Mouse (Mus musculus): ENCODE measurements around the gene Gm10306.

GRCm38 (mm10) chr4:94529448-94529847 lies 26.9 kb upstream of the Gm10306 start:
- no peak for TF ChIP-seq CTCF (IDR thresholded peaks at IDR 0.05; ENCODE audit: insufficient read depth, low read length)
- no peak for TF ChIP-seq POLR2A (IDR thresholded peaks at IDR 0.05; ENCODE audit: borderline replicate concordance, extremely low read depth, low read depth, low read length)
